Mouse (Mus musculus): ENCODE measurements around the gene Rgl2.
"Not testable (repeated sequence)": the region's sequence is repeated elsewhere in the genome, so short reads cannot be mapped to it uniquely, and the experiment has no call there.

Gene Rgl2

DNA sequence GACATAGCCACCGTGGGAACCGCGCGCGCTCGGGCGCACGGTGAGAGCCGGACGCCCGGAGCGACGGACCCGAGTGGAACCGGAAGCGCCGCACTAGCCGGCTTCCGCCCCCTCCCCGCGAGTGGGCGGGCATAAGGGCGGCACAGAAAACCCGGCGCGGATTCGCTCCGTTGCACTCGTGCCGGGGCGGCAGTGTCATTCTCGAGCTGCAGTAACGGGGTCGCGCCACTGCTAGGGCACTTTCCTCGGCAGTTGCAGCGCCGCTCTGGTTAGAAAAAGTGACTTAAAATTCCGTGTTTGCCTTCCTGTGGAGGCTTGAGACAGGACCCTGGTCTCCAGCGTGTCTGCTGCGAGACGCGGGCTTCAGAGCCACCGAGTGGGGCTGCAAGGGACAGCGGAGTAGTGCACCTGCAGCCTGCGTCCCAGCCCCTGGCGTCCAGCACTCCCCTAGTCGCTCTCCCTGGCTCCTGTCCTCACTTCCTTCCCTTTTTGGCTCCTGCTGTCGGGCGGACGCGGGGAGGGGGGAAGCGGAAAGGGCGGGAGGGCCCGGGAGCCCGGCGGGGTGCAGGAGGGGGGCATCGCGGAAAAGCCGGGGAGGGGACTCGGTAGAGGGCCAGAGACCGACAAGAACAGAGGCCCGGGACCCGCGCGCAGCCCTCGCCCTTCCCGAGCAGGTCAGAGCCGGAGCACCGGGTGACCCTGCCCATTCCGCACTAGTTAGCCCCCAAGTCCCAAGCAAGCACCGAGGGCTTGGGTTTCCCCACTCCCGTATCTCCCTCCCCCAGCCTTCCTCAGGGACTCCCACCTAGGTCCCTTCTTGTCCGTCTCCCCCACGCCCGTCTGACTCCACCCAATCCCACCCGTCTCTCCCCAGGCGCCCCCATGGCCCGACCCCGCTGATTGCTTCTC is at the start of gene Rgl2:
Rgl2 (plus strand) TSS at position 173 of the 909 bp plus-strand sequence.
- DNase-seq (ENCODE audit: low spot score), result peak; percentile 91

DNA sequence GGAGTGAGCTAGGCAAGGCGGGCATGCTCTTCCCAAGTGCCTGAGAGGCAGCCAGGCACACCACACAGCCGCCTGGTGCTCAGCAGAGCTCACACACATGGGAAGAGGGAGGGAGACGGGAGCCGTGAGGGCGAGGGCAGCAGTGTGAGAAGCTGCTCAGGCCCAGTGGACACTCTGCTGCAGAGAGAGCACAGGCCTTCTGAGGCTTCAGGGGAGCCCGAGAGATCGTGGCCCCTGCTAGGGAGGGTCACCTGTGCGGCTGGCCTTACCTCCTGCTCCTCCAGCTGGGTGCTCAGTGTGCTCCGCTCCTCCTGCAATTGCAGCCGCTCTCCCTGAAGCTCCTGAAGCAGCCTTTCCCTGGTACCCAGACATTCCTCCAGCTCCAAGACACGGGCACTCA is 45.0 kb upstream of the Rgl2 start:
- not testable (repeated sequence) for DNase-seq (ENCODE audit: low spot score)

DNA sequence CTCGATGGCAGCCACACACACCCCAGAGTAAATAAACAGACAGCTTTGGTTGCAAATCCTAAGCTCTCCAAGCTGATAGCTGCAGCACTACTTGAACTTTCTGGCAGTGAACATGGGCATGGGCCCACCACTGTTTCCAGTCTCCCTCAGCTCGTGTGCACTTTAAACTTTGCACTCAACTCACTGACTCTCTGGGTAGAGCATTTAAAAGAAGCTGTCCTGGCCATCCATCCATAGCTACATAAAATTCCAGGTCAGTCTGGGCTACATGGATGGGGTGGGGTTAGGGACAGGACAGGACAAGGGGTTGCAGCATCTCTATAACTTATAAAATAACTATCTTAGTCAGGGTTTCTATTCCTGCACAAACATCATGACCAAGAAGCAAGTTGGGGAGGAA is 41.5 kb upstream of the Rgl2 start:
- DNase-seq (ENCODE audit: low spot score), result not testable (repeated sequence)

DNA sequence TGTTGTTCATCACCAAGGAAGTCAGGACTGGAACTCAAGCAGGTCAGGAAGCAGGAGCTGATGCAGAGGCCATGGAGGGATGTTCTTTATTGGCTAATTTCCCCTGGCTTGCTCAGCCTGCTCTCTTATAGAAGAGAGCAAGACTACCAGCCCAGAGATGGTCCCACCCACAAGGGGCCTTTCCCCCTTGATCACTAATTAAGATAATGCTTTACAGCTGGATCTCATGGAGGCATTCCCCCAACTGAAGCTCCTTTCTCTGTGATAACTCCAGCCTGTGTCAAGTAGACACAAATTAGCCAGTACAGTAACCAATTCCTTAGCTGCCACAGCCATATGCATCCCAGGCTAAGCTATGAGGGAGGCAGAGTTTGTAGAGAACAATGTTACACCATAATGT is 41.1 kb upstream of the Rgl2 start:
- DNase-seq (ENCODE audit: low spot score), result not testable (repeated sequence)

- not testable (repeated sequence) for DNase-seq (ENCODE audit: low spot score)
These were observed 39.3 kb upstream of the Rgl2 start for GRCm38 (mm10) chr17:33889941-33890532.

DNA sequence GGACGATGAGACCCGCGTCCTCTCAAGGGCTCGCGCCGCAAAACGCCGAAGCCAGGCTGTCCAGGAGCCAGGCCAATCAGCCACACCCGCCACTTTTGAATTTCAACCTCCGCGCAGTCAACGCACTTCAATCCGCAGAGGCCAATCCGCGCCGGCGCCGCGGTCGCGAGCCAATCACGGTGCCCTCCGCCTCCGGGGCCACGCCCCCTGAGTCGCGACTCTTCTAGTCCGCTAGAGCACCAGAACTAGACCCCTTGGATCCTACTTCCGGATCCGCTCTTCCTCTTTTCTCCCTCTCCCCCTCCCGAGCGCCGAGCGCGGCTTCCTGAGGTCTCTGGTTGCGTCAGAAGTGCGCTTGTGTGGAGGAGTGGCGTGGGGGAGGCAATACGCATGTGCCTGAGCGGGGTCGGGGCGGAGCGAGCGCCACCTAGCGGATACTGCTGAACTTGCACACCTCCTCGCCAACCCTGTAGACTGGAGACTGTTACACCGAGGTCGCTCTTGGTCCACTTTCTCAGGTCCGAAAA is 38.7 kb upstream of the Rgl2 start, which contains the start of gene Kifc1:
Kifc1 (minus strand) TSS at position 129 of the 527 bp plus-strand sequence.
- peak; percentile 100 for DNase-seq (ENCODE audit: low spot score)

- DNase-seq (ENCODE audit: low spot score), result no peak
These were observed 38.0 kb upstream of the Rgl2 start for GRCm38 (mm10) chr17:33891357-33891756.

GRCm38 (mm10) chr17:33891892-33892291 is 37.5 kb upstream of the Rgl2 start:
- not testable (repeated sequence) for DNase-seq (ENCODE audit: low spot score)

DNA sequence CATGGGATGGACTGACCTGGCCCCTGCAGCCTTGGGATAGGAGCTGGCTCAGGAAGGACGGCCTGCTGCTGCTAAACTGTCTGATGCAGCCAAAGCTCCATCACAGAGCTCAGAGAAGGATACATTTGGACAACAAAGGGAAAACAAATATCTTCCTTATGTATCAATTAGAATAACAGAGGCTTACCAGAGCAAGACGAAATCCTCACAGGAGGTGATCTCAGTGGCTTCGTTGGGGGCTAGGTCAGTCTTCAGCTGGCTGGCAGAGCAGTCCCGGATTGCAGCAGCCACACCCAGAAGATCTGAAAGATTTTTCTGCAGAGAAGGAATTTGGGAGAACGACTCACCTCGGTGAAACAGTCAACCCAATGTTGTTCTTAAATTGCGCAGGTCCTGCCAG is 36.9 kb upstream of the Rgl2 start:
- no peak for DNase-seq (ENCODE audit: low spot score)

DNA sequence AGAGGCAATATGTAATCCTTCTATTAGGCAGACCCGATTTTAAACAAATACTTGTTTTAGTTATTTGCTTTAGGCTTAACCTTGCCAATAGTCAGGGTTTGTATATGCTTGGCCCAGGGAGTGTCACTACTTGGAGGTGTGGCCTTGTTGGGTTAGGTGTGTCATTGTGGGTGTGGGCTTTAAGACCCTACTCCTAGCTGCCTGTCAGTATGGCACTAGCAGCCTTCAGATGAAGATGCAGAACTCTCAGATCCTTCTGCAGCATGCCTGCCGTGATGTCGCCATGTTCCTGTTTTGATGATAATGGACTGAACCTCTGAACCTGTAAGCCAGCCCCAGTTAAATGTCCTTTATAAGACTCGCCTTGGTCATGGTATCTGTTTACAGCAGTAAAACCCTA is 36.3 kb upstream of the Rgl2 start:
- DNase-seq (ENCODE audit: low spot score), result not testable (repeated sequence)

DNA sequence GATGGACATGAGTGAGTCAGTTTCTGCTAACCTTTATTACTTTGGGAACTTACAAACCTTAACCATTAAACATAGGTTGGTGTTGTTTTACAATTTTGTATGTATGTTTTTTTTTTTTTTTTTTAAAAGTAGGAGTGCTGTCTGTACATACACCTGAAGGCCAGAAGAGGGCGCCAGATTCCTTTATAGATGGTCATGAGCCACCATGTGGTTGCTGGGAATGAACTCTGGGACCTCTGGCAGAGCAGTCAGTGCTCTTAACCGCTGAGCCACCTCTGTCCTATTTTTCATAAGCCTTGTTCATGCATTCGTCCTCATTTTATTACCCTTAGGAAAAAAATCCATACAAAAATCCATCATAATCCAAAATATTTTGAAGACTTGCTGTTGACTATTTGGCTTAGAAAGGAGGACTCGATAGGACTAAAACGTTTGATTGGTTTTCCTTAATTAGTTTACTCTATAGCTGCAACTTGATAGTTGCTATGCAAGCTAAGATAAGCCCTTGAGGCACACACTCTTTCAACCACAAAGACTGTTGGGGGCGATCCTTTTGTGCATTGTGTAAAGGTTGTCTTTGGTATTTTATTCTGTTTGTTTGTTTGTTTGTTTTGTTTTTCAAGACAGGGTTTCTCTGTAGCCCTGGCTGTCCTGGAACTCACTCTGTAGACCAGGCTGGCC is 32.1 kb upstream of the Rgl2 start:
- no peak for DNase-seq (ENCODE audit: low spot score)

- not testable (repeated sequence) for DNase-seq (ENCODE audit: low spot score)
These were observed 31.1 kb upstream of the Rgl2 start for GRCm38 (mm10) chr17:33898193-33898592.

DNA sequence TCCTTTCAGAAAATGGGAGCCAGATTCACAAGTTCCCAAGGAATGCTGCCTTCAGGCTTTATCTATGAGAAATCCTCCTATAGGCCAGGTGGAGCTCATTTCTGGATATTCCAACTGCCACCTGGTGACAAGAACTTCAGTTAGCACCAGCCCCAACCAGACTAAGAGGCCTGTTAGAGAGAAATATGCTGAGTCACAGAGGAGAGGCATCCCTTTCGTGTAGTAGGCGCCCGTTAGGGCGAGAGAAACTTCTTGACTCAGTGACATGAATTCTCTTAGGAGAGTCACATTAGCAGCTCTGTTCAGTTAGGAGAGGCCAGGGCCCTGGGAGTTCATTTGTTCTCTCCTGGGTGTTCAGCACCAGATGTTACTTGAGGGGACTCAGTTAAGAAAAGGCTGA is 29.7 kb upstream of the Rgl2 start:
- DNase-seq (ENCODE audit: low spot score), result no peak

GRCm38 (mm10) chr17:33900281-33900988 is 28.9 kb upstream of the Rgl2 start:
- DNase-seq (ENCODE audit: low spot score), result no peak

DNA sequence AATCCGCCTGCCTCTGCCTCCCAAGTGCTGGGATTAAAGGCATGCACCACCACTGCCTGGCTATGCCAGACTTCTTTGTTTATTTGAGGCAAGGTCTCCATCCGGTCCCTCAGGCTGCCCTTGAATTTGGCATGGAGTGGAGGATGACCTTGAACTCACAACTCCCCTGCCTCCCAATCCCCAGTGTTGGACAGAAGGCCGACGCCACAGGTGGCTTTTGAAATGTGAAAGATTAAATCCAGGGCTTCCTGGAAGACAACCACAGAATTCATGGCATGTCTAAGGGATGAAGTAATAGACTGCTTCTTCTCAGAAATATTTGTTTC is 28.4 kb upstream of the Rgl2 start:
- no peak for DNase-seq (ENCODE audit: low spot score)

- no peak for DNase-seq (ENCODE audit: low spot score)
These were observed 27.7 kb upstream of the Rgl2 start for GRCm38 (mm10) chr17:33901653-33902052.

- DNase-seq (ENCODE audit: low spot score), result no peak
These were observed 27.3 kb upstream of the Rgl2 start for GRCm38 (mm10) chr17:33902079-33902478.

DNA sequence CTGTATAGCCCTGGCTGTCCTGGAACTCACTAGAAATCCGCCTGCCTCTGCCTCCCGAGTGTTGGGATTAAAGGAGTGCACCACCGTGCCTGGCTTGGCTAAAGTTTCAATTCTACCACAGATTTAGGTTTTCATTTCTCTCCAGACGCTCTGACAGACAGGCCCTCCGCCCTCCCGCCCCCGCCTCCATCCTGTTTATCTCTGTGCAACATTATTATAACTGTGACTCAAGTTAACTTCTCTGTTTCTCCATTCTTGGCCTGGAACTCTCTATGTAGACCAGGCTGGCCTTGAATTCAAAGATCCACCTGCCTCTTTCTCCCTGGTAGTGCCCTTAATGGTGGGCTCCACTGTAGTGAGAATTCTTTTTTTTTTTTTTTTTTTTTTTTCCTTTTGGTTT is 26.9 kb upstream of the Rgl2 start:
- no peak for DNase-seq (ENCODE audit: low spot score)

DNA sequence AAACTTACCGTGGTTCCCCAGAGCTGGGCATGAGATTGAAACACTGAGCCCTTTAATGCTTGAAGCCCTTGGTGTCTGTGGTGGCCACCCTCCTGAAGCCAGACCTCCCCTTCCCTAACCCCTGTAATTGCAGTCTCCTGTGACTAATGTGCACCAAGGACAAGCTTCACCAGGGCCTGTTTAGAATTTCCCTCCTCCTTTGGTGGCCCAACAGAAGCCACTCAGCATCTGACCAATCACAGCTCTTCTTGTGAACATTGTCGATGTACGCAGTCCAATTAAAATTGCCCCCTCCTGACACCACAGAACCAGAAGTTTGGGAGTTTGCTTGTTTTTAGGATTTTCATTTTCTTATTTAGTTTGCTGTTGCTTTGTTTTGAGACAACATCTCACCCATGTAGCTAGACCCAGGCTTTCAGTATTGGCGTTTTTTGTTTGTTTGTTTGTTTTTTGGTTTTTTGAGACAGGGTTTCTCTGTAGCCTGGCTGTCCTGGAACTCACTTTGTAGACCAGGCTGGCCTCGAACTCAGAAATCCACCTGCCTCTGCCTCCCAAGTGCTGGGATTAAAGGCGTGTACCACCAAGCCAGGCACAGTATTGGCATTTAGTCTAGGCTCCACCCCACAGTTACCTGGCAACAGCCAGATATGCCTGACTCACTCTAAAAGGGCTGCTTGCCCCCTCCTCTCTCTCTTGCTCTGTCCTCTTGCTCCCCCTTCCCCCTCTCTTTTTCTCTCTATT is 25.3 kb upstream of the Rgl2 start:
- not testable (repeated sequence) for DNase-seq (ENCODE audit: low spot score)

- DNase-seq (ENCODE audit: low spot score), result not testable (repeated sequence)
These were observed 24.5 kb upstream of the Rgl2 start, which contains the start of gene Platr17 for GRCm38 (mm10) chr17:33904835-33905234. Platr17 (plus strand) TSS chr17:33905135.
